Mouse (Mus musculus): ENCODE data around the gene Il1a. TPM values are rescaled to one million over a fixed set of nuclear protein-coding genes. Genes with fewer than 3 reads are reported as not detected.

Gene Il1a
- polyA plus RNA-seq, 1 experiment = 0.15 TPM

DNA sequence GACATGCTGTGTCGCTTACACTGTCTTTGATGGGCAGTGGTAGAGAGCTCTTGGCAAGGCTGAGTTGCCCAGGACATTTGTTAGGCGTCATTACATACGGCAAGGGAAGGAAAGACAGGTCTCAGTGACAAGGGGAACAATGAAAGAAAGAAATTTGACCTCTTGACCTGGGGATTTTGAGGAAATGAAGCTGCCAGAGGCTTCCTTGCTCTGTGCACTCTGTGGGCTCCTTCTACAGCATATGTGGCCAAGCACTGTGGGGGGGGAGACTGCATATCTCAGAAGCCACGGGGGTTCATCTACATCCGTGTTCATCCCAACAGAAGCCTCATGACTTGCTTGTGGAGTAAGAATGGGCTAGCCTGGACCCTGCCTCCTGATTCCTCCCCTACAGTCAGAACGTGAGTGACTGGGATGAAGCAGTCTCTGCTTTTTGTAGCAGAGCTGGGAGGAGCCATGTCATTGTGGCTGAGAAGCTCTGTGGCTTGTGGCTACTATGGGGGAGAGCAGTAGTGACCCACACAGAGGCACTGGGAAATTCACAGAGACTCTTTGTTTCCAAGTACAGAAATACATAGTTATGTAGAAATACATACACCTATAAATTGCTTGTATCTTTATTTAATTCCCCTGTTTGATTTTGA is 48.5 kb downstream of the Il1a start:
- no peak for TF ChIP-seq POLR2A (IDR thresholded peaks at IDR 0.05; ENCODE audit: borderline replicate concordance, extremely low read depth, insufficient read depth, insufficient read length, poor library complexity, severe bottlenecking)
- TF ChIP-seq CTCF (IDR thresholded peaks at IDR 0.05; ENCODE audit: borderline replicate concordance, extremely low read depth, insufficient read depth, insufficient read length) = no peak
- DNase-seq (ENCODE audit: low read depth) = no peak

DNA sequence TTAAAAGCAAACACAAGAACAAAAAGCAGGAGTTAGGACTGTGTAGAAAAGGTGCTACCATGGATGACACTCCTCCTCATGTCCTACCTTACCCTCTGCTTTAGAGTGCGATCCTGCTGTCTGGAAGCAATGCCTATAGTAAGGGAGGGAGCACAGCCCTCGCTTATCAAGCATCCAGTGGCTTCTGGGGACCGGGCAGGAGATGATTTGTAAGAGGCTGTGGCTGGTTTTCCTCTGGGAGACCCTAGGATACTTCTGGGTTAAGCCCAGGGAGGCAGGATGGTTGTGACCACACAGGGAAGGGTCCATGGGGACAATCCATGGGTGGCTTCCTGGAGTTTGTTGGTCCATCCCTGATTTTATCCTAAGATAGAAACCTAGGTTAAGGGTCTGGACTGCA is 49.1 kb downstream of the Il1a start:
- TF ChIP-seq POLR2A (IDR thresholded peaks at IDR 0.05; ENCODE audit: borderline replicate concordance, extremely low read depth, insufficient read depth, insufficient read length, poor library complexity, severe bottlenecking) = no peak
- TF ChIP-seq CTCF (IDR thresholded peaks at IDR 0.05; ENCODE audit: borderline replicate concordance, extremely low read depth, insufficient read depth, insufficient read length) = no peak
- DNase-seq (ENCODE audit: low read depth) = no peak

DNA sequence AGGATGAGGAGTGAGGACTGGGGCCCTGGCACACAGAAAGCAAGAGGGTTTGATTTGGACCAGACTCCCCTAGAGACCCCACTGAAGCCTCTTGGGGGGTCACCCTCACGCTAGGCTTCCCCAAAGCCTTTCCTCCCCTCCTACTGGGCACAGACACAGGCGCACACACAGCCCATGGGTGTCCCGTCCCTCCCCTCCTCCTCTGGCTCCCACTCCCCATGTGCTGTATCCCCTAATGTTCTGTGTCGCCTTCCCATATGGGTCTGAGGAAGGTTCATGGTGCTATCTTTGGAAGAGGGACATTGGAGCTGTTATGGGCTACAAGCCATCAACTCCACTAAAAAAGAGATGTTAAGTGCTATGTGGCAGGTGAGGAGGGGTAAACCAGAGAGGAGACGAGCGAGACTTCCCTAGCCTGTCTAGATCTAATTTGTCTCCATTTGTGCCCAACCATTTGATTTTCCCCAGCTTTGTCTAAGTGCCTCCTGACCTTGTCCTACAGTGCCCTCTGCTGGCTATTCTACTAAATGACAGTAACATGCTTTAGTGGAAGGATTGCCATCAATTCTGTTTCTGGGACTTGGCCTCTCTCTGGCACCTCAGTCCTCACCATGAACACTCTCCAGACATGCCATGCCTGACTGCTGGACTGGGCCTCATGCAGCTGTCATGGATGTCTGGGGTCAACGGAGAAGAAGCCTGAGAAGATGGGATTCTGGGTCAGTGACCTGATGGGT is 51.1 kb downstream of the Il1a start:
- peak; percentile 94 for DNase-seq (ENCODE audit: low read depth)
- TF ChIP-seq POLR2A (IDR thresholded peaks at IDR 0.05; ENCODE audit: borderline replicate concordance, extremely low read depth, insufficient read depth, insufficient read length, poor library complexity, severe bottlenecking) (no peak), CTCF (IDR thresholded peaks at IDR 0.05; ENCODE audit: borderline replicate concordance, extremely low read depth, insufficient read depth, insufficient read length) (peak; percentile 85; the same call in 1 of the 2 replicates)

DNA sequence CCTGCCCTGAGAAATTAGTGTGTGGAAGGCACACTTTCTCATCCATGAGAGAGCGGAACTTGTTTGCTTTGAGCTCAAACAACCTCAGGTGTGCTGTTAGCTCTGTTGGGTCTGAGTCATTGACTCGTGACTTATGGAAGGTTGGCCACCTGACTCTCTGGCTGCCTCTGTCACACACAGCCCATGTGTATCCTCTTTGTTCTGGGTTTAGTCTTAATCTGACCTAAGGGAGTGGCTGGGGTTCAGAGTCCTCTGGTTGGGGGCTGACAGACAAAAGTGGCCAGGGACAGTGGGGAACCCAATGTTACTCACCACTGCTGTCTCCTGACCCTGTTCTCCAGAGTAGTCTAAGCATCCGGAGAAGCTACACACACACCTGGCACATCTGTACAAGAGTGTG is 51.7 kb downstream of the Il1a start:
- no peak for TF ChIP-seq POLR2A (IDR thresholded peaks at IDR 0.05; ENCODE audit: borderline replicate concordance, extremely low read depth, insufficient read depth, insufficient read length, poor library complexity, severe bottlenecking)
- TF ChIP-seq CTCF (IDR thresholded peaks at IDR 0.05; ENCODE audit: borderline replicate concordance, extremely low read depth, insufficient read depth, insufficient read length) = no peak
- no peak for DNase-seq (ENCODE audit: low read depth)

DNA sequence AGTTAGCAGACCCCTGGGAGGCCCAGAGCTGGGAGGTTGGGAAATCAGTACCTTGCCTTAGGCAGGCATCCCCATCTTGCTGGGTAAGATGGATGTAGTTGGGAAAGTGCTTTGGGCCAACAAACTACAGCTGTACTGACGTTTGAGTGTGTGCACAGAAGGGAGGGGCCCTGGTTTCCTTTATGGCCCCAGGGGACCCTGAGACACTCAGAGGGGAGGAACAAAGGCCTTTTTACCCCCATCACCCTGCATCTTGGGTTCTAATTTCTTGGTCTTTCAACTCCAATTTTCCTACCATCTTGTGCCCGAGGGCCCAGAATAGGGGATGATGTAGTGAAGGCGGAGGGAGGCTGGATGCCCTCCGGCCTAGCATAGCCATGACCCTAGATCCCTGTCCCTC is 53.8 kb downstream of the Il1a start:
- TF ChIP-seq CTCF (IDR thresholded peaks at IDR 0.05; ENCODE audit: borderline replicate concordance, extremely low read depth, insufficient read depth, insufficient read length) = no peak
- no peak for TF ChIP-seq POLR2A (IDR thresholded peaks at IDR 0.05; ENCODE audit: borderline replicate concordance, extremely low read depth, insufficient read depth, insufficient read length, poor library complexity, severe bottlenecking)
- no peak for DNase-seq (ENCODE audit: low read depth)

DNA sequence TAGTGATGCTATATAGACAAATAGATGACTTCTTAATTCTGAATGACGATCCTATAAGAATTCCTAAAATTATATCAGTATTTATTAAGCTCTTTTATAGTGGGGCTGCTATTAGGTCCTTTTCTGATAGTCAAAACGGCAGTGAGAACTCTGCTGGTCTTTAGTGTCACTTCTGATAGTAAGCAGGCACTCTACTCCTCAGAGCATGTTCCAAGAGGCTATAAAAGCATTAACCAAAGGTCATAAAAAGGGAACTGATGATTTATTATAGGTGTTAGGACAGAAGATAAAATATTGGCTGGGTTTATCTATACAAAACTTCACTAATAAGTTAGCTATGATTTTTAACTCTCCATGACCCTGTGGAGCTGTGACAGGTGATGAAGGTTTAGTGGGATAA is 55.7 kb downstream of the Il1a start:
- no peak for TF ChIP-seq POLR2A (IDR thresholded peaks at IDR 0.05; ENCODE audit: borderline replicate concordance, extremely low read depth, insufficient read depth, insufficient read length, poor library complexity, severe bottlenecking)
- TF ChIP-seq CTCF (IDR thresholded peaks at IDR 0.05; ENCODE audit: borderline replicate concordance, extremely low read depth, insufficient read depth, insufficient read length) = no peak
- DNase-seq (ENCODE audit: low read depth) = no peak

DNA sequence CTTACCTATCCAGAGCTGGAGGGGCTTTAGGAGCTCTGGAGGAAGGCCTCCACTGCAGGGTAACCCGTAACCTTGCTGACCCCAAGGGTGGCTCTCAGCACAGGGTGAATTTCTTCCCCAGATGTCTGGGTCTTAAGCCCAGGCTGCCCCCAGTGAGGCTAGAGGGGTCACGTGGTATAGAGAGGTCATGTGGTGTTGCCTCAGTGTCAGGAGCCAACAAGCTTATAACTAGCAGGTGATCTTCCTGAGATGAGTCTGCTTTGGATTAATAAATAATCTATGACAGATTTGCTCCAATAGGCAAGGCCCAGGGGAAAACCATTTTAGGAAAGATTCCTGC is 56.2 kb downstream of the Il1a start:
- TF ChIP-seq CTCF (IDR thresholded peaks at IDR 0.05; ENCODE audit: borderline replicate concordance, extremely low read depth, insufficient read depth, insufficient read length) (no peak), POLR2A (IDR thresholded peaks at IDR 0.05; ENCODE audit: borderline replicate concordance, extremely low read depth, insufficient read depth, insufficient read length, poor library complexity, severe bottlenecking) (no peak)
- no peak for DNase-seq (ENCODE audit: low read depth)

DNA sequence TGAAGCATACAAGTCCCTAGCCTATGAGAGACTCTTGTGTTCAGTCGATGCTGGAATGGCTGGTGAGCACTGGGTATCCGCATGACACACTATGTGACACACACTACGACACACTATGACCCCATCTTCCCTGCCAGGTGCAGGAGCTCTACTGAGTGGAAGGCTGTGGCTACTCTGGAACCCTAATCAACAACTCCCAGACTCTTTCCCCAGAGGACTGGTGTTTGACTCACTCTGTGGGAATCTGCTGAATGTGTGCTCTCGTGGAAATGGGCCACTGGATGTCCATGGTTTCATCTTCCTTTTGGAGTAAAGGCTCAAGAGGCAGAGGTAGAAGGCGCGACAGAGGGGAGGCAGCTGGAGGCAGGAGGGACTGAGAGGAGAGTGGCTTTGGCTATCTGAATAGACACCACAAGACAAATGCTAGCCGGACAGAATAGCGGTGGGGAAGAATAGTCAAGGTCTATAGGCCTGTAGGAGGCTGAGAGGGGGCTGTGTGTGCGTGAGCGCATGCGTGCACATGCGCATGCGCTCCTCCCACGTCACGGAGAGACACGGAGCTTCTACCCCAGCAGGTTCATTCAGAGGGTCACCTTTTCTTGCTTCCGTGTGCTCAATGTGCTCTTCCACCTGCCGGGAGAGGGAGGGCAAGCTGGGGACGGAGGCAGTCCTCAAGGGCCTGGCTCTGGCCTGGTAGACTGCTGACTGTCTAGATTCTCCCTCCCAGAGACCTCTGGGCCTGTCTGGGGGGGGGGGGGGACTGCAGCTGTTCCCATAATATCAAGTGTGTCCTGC is 56.7 kb downstream of the Il1a start:
- TF ChIP-seq POLR2A (IDR thresholded peaks at IDR 0.05; ENCODE audit: borderline replicate concordance, extremely low read depth, insufficient read depth, insufficient read length, poor library complexity, severe bottlenecking) (no peak), CTCF (IDR thresholded peaks at IDR 0.05; ENCODE audit: borderline replicate concordance, extremely low read depth, insufficient read depth, insufficient read length) (no peak)
- DNase-seq (ENCODE audit: low read depth) = no peak

Other genes starting within 250 kb of the Il1a start
- gene Ttl, start 244.0 kb downstream of the Il1a start, polyA plus RNA-seq (2012; rRNA removed) = 22.3 and 30.4 TPM in 2 replicates
- gene Polr1b, start 209.0 kb downstream of the Il1a start, polyA plus RNA-seq (2012; rRNA removed) = 34.4 and 34.9 TPM in 2 replicates
- 23.4 and 31.6 TPM in 2 replicates for gene Chchd5, start 180.3 kb downstream of the Il1a start, polyA plus RNA-seq (2012; rRNA removed)
- gene Slc20a1, start 111.2 kb downstream of the Il1a start, polyA plus RNA-seq (2012; rRNA removed) = 57.3 and 72.7 TPM in 2 replicates
- 4.4 and 6.9 TPM in 2 replicates for gene Ckap2l, start 12.8 kb downstream of the Il1a start, polyA plus RNA-seq (2012; rRNA removed)
- gene Il1b, start 61.2 kb upstream of the Il1a start, polyA plus RNA-seq (2012; rRNA removed) = 0.10 TPM in 1 of 2 replicates, not detected in the other
- not detected in 2 replicates for gene F830045P16Rik, start 226.6 kb upstream of the Il1a start, polyA plus RNA-seq (2012; rRNA removed)